Mouse (Mus musculus) limb, embryonic 10.5 days (tissue): Measurements from ENCODE around the gene Chaf1a. TPM values are rescaled to one million over a fixed set of nuclear protein-coding genes. Genes with fewer than 3 reads are reported as not detected.

Source experiments
- DNase-seq: peaks from one replicate; pipeline ENCODE4 v3.0.0-alpha.2; 2017; ENCODE audit warnings: low spot score
- H3K27ac ChIP-seq: fragments of 300-500 bp; sonication (generic); 2 replicates; pipeline ENCODE4 v1.5.1; 2016; ENCODE audit warnings: mild to moderate bottlenecking
- H3K27me3 ChIP-seq: fragments of 300-500 bp; sonication (generic); 2 replicates; pipeline ENCODE4 v1.6.1; 2016; ENCODE audit warnings: low read depth, mild to moderate bottlenecking; ENCODE audit not compliant: poor library complexity, severe bottlenecking
- H3K36me3 ChIP-seq: fragments of 300-500 bp; sonication (generic); 2 replicates; pipeline ENCODE4 v1.6.1; 2016; ENCODE audit warnings: mild to moderate bottlenecking, moderate library complexity
- H3K4me1 ChIP-seq: fragments of 300-500 bp; sonication (generic); 2 replicates; pipeline ENCODE4 v1.6.1; 2016
- H3K4me3 ChIP-seq: fragments of 300-500 bp; sonication (generic); 2 replicates; pipeline ENCODE4 v1.5.1; 2016; ENCODE audit warnings: mild to moderate bottlenecking, moderate library complexity
- H3K9me3 ChIP-seq: fragments of 300-500 bp; sonication (generic); replicated peaks from 2 replicates; pipeline ENCODE4 v1.6.1; 2016; ENCODE audit warnings: mild to moderate bottlenecking
- WGBS: fragments of 180-500 bp; shearing (Covaris S2); methylation state at CpG from one replicate; pipeline ENCODE4 v1.1.7; 2016; 5-methylcytosine and 5-hydroxymethylcytosine counted together
- polyA plus RNA-seq: library from polyadenylated mRNA; unstranded; fragments of >200 nt; fragmentation: Nextera tagmentation; extraction: Ambion mirVana; gene quantifications from 2 replicates; pipeline ENCODE4 v1.2.1, GENCODE M21; 2016

The Chaf1a gene
- 54.7 and 60.2 TPM in 2 replicates for polyA plus RNA-seq

DNA sequence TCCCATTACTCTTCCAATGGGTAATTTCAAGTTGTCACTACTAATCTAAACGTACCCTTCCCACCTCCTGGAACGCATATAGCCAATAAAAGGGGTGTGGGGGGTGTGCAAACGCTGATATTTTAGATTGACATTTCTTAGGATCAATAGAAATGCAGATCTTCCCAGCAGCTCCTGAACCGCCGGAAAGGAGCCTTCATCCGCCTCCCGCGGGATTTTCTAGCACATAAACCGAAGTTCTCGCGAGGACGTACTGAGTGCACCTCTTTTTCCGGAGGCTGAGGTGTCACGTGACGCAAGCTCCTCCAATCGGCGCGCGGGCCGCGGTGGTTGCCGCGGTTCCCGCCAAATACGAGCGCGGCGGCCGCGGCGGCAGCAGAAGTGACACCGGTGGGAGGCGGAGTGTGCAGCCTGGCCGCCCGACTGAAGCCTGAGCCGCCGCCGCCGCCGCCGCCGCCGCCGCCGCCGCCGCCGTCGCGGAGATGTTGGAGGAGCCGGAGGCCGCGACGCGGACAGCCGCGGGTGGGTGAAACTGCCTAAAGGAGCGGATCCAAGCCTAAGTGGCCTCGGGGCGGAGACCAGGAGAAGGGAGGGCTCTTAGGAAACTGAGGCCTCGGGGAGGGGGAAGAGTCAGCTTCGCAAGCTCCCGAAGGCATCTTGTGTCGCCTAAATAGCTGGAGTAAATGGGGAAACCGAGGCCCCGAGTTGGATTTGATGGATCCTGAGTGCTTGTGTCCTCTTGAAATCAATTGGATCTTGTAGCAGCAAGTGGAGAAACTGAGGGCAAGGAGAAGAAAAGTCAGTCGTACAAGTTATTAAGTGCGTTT lies at the start of gene Chaf1a:
Gene Chaf1a, plus strand, starts transcription at position 410 of the 827 bp plus-strand sequence.
- H3K4me1 ChIP-seq, result peaks cover 23% of the 10 kb centered on the region
- peak within 1 kb of the TSS; percentile 95 for H3K27ac ChIP-seq
- DNase-seq, result peak; percentile 97
- under 1% methylated on average over 68 of the region's 68 CpGs for WGBS
- H3K27me3 ChIP-seq, result no peaks in the 10 kb centered on the region
- H3K4me3 ChIP-seq, result peak within 1 kb of the TSS; percentile 81
- H3K36me3 ChIP-seq, result peaks cover 31% of the 10 kb centered on the region
- no peaks in the 10 kb centered on the region for H3K9me3 ChIP-seq

DNA sequence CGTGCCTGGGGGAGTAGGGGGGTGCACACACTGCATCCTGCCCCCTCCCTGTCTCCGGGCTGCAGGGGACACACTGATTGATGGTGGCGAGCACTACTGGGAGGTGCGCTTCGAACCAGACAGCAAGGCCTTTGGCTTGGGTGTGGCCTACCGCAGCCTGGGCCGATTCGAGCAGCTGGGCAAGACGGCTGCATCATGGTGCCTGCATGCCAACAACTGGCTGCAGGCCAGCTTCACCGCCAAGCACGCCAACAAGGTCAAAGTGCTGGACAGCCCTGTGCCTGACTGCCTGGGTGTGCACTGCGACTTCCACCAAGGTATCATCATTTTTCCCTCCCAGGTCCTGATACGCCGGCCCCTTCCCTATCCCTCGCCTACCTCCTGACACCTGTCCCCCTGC lies 44.2 kb upstream of the Chaf1a start:
- no peak overlapping the region for H3K4me3 ChIP-seq
- H3K27me3 ChIP-seq, result peaks cover 22% of the 10 kb centered on the region
- H3K36me3 ChIP-seq, result peaks cover 33% of the 10 kb centered on the region
- 92% methylated on average over 15 of the region's 15 CpGs for WGBS
- H3K27ac ChIP-seq, result no peak overlapping the region
- DNase-seq, result no peak
- H3K4me1 ChIP-seq, result peaks cover 11% of the 10 kb centered on the region
- H3K9me3 ChIP-seq, result no peaks in the 10 kb centered on the region

DNA sequence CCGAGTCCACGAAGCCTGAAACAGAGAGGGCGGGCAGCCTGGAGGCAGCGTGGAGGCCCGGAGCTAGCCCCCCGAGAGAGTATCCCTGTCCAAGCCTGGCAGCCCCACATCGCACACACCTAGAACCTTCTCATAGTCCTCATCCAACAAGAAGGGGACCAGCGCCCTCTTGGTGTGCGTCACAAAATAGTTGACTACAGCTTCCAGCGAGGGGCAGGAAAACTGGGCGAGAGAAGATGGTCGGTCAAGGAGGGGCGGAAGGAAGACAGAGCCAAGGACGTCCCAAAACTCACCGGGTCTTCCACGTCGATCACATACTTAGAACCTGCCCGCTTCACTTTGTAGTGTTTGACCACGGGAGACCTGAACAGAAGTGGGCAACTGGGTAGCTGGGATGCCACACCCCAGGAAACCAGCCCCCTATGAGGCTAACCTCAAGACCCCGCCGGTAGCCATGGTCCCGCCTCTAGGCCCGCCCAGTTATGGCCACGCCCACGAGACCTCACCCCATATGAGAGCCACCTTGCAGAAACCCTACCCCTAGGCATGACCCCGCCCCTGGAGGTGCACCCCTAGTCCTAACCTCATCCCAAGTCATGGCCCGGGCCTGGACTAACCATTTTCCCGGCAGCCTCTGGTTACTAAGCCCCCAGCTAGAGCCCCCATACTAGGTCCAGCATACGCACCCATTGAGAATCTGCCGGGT lies 40.3 kb upstream of the Chaf1a start:
- peaks cover 55% of the 10 kb centered on the region for H3K27me3 ChIP-seq
- no peak overlapping the region; the same call in 1 of the 2 replicates for H3K27ac ChIP-seq
- DNase-seq, result no peak
- peak overlapping the region; percentile 43 for H3K4me3 ChIP-seq
- peaks cover 11% of the 10 kb centered on the region for H3K4me1 ChIP-seq
- peaks cover 22% of the 10 kb centered on the region for H3K36me3 ChIP-seq
- 7% methylated on average over 30 of the region's 30 CpGs for WGBS
- no peaks in the 10 kb centered on the region for H3K9me3 ChIP-seq

DNA sequence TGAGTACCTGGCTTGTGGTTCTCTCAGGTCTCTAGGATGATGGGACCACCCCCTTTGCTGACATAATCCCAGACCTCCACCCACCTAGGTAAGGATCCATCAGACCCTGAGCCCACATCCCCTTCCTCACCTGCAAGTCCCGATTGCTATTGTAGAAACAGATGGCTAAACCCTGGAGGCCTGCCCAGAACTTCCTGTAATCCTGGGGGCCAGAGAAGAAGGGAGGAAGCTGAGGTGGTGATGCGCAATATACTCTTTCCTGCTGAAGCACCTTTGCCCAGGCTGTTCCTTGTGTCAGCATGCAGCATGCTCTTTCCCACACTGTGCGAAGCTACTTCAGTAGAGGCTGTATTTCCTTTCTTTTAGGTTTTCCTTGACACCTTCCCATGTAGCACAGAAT lies 37.2 kb upstream of the Chaf1a start:
- no peak overlapping the region for H3K4me3 ChIP-seq
- no peaks in the 10 kb centered on the region for H3K36me3 ChIP-seq
- H3K4me1 ChIP-seq, result peaks cover 25% of the 10 kb centered on the region
- H3K27me3 ChIP-seq, result peaks cover 62% of the 10 kb centered on the region
- 89% methylated on average over 3 of the region's 3 CpGs for WGBS
- H3K27ac ChIP-seq, result no peak overlapping the region
- no peaks in the 10 kb centered on the region for H3K9me3 ChIP-seq
- DNase-seq, result no peak

DNA sequence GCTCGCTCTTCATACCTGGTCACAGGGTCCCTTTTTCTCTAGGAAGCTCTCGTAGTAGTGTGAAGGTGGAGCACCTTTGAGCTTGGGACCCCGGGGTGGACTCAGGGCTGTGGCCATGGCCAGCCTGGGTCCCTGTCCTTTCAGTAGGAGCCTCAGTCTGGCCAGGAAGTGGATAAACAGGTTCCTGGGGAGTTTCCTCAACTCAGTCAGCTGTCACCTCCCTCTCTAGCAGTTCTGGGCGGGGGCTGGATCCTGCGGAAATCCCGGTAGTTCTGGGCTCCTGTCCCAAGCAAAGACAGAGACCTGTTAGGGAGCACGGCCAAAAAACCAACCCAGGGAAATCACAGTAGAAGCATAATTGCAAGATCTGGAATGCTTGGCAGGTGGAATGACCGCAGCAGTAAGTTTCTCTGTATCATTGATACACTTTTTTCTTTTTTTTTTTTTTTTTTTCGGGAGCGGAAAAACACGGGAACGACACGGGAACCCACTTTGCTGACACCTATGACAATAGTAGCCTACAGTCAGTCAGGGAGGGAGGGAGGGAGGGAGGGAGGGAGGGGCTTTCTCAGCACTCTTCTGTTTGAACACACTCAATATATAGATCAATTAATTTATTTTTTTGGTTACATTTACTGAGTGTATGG lies 34.7 kb upstream of the Chaf1a start, which contains the start of the genes Stap2 and Mpnd:
Gene Stap2, minus strand, starts transcription at position 170 of the 647 bp plus-strand sequence.
Gene Mpnd, plus strand, starts transcription at position 297 of the 647 bp plus-strand sequence.
- Histone ChIP-seq H3K27ac (0 out of 2 replicates have a peak within 1 kb of the TSS, but pooled peaks have one; percentile 39), H3K4me3 (no peak within 1 kb of the TSS), H3K27me3 (peaks cover 45% of the 10 kb centered on the region), H3K4me1 (peaks cover 35% of the 10 kb centered on the region), H3K9me3 (no peaks in the 10 kb centered on the region), H3K36me3 (0 out of 2 replicates have a peak, but pooled peaks cover 4% of the 10 kb centered on the region)
- DNase-seq, result peak; percentile 73
- WGBS, result 39% methylated on average over 13 of the region's 13 CpGs

DNA sequence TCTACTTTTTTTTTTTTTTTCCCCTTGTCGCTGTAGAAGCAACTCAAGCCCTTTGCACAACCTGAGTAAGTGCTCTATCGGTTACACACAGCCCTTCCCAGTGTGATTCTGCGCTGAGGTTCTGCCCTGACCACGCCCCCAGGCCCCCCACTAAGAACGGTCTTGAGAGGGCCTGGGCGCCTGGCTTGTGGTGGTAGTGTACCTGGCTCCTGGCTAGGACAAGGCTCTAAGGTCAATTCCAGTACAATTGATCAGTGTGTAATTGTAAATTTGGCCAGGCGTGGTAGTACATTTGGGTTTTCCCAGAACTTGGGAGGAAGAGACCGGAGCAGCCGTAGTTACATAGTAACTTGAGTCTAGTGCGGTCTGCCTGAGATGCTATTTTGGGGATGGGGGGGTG lies 33.3 kb upstream of the Chaf1a start:
- WGBS, result 51% methylated on average over 10 of the region's 10 CpGs
- peaks cover 37% of the 10 kb centered on the region for H3K4me1 ChIP-seq
- peak overlapping the region; percentile 95; the same call in 1 of the 2 replicates for H3K27ac ChIP-seq
- no peak for DNase-seq
- 0 out of 2 replicates have a peak overlapping the region, but pooled peaks have one; percentile 88 for H3K4me3 ChIP-seq
- H3K27me3 ChIP-seq, result peaks cover 32% of the 10 kb centered on the region
- H3K36me3 ChIP-seq, result peaks cover 18% of the 10 kb centered on the region
- H3K9me3 ChIP-seq, result no peaks in the 10 kb centered on the region

DNA sequence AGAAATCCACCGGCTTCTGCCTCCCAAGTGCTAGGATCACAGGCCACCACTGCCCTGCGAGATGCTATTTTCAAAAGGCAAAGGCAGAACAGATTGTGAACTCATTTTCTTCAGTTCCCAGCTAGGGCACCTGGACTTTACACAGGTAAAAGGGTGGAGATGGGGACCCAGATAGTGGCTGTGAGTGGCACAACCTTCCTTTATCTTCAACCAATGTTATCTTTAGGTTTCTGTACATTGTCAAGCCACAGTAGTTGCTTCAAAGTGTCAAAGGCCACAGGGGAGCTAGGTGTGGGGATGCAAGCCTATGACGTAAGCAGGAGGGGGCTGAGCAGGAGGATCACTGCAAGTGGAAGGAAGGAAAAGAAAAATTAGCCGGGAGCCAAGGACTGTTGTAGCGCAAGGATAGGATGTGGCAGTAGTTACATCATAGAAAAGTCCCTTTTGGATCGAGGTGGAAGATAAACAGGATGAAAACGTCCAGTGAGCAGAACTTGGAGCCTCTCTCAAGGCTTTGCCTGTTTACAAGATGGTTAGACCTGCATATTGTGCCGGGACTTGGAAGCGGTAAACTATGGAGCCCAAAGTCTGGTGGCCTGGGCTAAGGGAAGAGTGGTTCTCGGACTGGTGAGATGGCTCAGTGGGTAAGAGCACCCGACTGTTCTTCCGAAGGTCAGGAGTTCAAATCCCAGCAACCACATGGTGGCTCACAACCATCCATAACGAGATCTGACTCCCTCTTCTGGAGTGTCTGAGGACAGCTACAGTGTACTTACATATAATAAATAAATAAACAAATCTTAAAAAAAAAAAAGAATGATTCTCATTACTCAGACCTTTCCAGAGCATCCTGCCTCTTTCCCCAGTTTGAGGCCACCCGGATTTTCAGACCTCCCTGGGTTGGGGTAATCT lies 32.5 kb upstream of the Chaf1a start:
- peak overlapping the region; percentile 95 for H3K27ac ChIP-seq
- H3K4me3 ChIP-seq, result peak overlapping the region; percentile 88
- peaks cover 26% of the 10 kb centered on the region for H3K27me3 ChIP-seq
- WGBS, result 30% methylated on average over 14 of the region's 14 CpGs
- H3K9me3 ChIP-seq, result no peaks in the 10 kb centered on the region
- H3K36me3 ChIP-seq, result peaks cover 25% of the 10 kb centered on the region
- peaks cover 37% of the 10 kb centered on the region for H3K4me1 ChIP-seq
- peak; percentile 54 for DNase-seq

DNA sequence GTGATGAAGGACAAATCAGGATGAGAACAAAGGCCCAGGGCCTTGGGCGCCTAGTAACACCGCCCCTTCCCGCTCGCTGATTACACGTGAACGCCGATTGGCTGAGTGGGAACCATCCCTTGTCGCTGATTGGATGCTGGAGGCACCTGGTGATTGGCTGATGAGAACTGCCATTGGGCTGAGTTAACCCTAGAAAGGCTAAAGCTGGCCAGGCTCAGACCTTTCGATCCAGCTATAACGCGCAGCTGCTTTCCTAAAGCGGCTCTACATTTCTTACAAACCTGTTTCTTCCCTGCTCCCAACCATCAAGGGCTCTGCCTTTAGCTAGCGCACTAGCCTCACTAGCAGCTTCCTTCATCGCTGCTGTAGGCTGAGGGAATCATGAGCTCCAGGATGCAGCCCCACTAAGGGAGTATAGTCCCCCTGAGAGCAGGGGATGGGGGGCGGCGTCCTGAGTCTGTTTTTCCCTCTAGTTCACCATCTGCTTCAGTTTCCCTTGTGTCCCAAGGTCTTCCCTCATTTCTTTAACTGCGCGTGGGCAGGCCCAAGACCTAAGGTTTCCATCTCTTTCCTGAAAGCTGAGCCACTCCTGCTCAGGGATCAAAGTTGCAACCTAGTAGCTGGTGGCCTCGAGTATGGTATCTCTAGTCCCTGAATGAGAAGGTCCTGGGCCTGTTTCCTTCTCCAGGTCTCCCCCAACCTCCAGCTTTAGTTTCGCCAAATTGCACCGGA lies 31.7 kb upstream of the Chaf1a start:
- DNase-seq, result peak; percentile 94
- peak overlapping the region; percentile 95 for H3K27ac ChIP-seq
- peaks cover 18% of the 10 kb centered on the region for H3K27me3 ChIP-seq
- peaks cover 32% of the 10 kb centered on the region for H3K36me3 ChIP-seq
- H3K4me3 ChIP-seq, result peak overlapping the region; percentile 88
- no peaks in the 10 kb centered on the region for H3K9me3 ChIP-seq
- under 1% methylated on average over 21 of the region's 21 CpGs for WGBS
- peaks cover 37% of the 10 kb centered on the region for H3K4me1 ChIP-seq

DNA sequence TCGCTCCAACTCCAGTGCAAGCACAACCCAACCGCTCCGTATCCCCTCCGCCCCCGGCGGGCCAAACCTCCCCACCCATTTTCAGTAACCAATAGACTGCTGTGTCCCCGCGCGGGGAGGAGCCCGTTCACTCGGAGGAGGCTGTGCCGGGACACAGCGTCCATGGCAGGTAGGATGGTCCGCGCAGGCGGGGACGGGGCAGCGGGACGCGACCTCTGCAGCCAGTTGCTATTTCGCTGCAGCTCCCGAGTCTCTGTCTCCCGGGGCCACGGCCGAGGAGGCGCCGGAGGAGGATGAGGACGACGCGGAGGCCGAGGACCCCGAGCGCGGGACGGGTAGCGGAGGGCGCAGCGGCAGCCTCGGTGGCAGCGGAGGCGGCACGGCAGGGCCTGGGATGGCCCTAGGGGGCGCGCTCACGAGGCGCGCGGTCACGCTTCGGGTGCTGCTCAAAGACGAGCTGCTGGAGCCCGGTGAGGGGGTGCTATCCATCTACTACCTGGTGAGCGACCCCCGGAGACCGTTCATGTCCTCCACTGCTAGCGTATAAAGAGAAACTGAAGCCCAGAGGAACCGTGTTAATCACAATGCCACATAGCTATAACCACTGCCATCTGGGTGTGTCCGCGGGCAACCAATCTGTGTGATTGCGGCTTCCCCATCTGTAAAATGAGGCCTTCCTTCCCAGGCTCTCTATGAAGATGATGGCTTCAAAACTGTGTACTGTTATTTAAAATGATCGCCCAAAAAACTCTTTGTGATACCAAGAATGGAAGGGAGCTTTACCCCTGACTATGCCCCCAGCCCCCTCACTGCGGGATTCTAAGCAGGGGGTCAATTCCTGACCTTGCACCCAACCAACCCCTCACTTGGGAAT lies 30.9 kb upstream of the Chaf1a start:
- WGBS, result 1% methylated on average over 61 of the region's 62 CpGs
- DNase-seq, result peak; percentile 93
- H3K4me1 ChIP-seq, result peaks cover 37% of the 10 kb centered on the region
- H3K36me3 ChIP-seq, result peaks cover 40% of the 10 kb centered on the region
- peak overlapping the region; percentile 88 for H3K4me3 ChIP-seq
- H3K27me3 ChIP-seq, result peaks cover 12% of the 10 kb centered on the region
- no peaks in the 10 kb centered on the region for H3K9me3 ChIP-seq
- peak overlapping the region; percentile 95 for H3K27ac ChIP-seq

DNA sequence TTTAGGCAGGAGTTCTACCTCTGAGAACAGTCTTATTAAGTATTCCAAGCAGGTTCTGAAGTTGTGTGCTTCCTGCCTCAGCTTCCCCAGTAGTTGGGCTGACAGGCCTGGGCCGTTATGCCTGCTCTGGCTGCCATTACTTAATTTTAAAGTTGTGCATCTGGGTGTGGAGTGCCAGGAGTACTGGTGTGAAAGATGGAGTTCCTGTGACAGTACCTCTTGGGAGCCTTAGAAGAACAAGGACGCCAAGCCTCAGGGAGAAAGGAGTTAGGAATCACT lies 30.3 kb upstream of the Chaf1a start:
- WGBS, result 47% methylated on average over 2 of the region's 2 CpGs
- Histone ChIP-seq H3K27me3 (peaks cover 7% of the 10 kb centered on the region; the same call in 1 of the 2 replicates), H3K36me3 (peaks cover 45% of the 10 kb centered on the region), H3K4me1 (peaks cover 37% of the 10 kb centered on the region), H3K9me3 (no peaks in the 10 kb centered on the region), H3K27ac (peak overlapping the region; percentile 95), H3K4me3 (peak overlapping the region; percentile 88)
- DNase-seq, result no peak

DNA sequence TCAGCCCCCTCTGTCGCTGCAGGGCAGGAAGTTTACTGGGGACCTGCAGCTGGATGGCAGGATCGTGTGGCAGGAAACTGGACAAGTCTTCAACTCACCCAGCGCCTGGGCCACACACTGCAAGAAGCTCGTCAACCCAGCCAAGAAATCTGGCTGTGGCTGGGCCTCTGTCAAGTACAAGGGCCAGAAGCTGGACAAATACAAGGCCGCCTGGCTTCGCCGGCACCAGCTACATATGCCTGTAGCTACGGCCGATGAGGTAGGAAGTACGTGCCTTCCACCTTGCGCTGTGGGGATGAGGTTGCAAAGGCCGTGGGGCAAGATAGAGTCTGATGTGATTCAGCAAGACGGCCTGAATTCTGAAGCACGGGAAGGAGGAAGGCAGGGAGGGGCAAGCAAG lies 30.0 kb upstream of the Chaf1a start:
- H3K27ac ChIP-seq, result peak overlapping the region; percentile 95
- no peak for DNase-seq
- WGBS, result 75% methylated on average over 14 of the region's 14 CpGs

More for the DNA sequence above, 30.0 kb upstream of the Chaf1a start:
- Histone ChIP-seq H3K4me3 (peak overlapping the region; percentile 88), H3K4me1 (peaks cover 35% of the 10 kb centered on the region), H3K27me3 (peaks cover 4% of the 10 kb centered on the region; the same call in 1 of the 2 replicates), H3K9me3 (no peaks in the 10 kb centered on the region), H3K36me3 (peaks cover 48% of the 10 kb centered on the region)
